Mouse (Mus musculus) T-cell, adult 2 months (primary cell): ENCODE results near the gene Eya3.
"Not testable (repeated sequence)": the region's sequence is repeated elsewhere in the genome, so short reads cannot be mapped to it uniquely, and the experiment has no call there.

ENCODE experiments used
- DNase-seq: peaks from one replicate; pipeline ENCODE4 v3.0.0; 2022; ENCODE audit warnings: low spot score

Gene Eya3

GRCm38 (mm10) chr4:132638461-132639190 is at the start of gene Eya3:
Gene Eya3 (plus strand): TSS chr4:132638987.
- peak; percentile 95 for DNase-seq

GRCm38 (mm10) chr4:132590642-132591041 is 48.1 kb upstream of the Eya3 start:
- no peak for DNase-seq

GRCm38 (mm10) chr4:132592958-132593357 is 45.8 kb upstream of the Eya3 start:
- peak; percentile 4 for DNase-seq

GRCm38 (mm10) chr4:132594191-132594590 is 44.6 kb upstream of the Eya3 start:
- DNase-seq = no peak

- no peak for DNase-seq
These were observed 39.9 kb upstream of the Eya3 start for GRCm38 (mm10) chr4:132598861-132599260.

- no peak for DNase-seq
These were observed 39.0 kb upstream of the Eya3 start for GRCm38 (mm10) chr4:132599764-132600163.

GRCm38 (mm10) chr4:132600465-132600864 is 38.3 kb upstream of the Eya3 start:
- no peak for DNase-seq

GRCm38 (mm10) chr4:132601242-132601641 is 37.5 kb upstream of the Eya3 start:
- DNase-seq = not testable (repeated sequence)

- no peak for DNase-seq
These were observed 35.3 kb upstream of the Eya3 start for GRCm38 (mm10) chr4:132603468-132603867.

GRCm38 (mm10) chr4:132605816-132606215 is 33.0 kb upstream of the Eya3 start:
- no peak for DNase-seq

- DNase-seq = no peak
These were observed 30.6 kb upstream of the Eya3 start for GRCm38 (mm10) chr4:132608147-132608546.

GRCm38 (mm10) chr4:132610301-132610984 is 28.3 kb upstream of the Eya3 start:
- DNase-seq = no peak

- peak; percentile 7 for DNase-seq
These were observed 27.5 kb upstream of the Eya3 start for GRCm38 (mm10) chr4:132611320-132611719.

- DNase-seq = no peak
These were observed 20.9 kb upstream of the Eya3 start for GRCm38 (mm10) chr4:132617873-132618272.

- no peak for DNase-seq
These were observed 19.9 kb upstream of the Eya3 start for GRCm38 (mm10) chr4:132618850-132619375.

GRCm38 (mm10) chr4:132620134-132620533 is 18.7 kb upstream of the Eya3 start:
- no peak for DNase-seq

- no peak for DNase-seq
These were observed 17.3 kb upstream of the Eya3 start for GRCm38 (mm10) chr4:132621287-132622068.

GRCm38 (mm10) chr4:132624034-132624657 is 14.6 kb upstream of the Eya3 start:
- DNase-seq = no peak

GRCm38 (mm10) chr4:132628830-132629229 is 10.0 kb upstream of the Eya3 start:
- DNase-seq = peak; percentile 58

- no peak for DNase-seq
These were observed 2.8 kb upstream of the Eya3 start for GRCm38 (mm10) chr4:132635971-132636370.

- DNase-seq = peak; percentile 15
These were observed 2.2 kb upstream of the Eya3 start for GRCm38 (mm10) chr4:132636554-132636953.

- peak; percentile 31 for DNase-seq
These were observed 465 bp downstream of the Eya3 start for GRCm38 (mm10) chr4:132639191-132639713.
